Mouse (Mus musculus) adrenal gland, postnatal 10 days (tissue): ENCODE results near the gene Zan. TPM values are rescaled to one million over a fixed set of nuclear protein-coding genes. Genes with fewer than 3 reads are reported as not detected.

Experiments
- DNase-seq: peaks from one replicate; pipeline ENCODE4 v3.0.0; 2021; ENCODE audit warnings: mixed read lengths
- total RNA-seq, 2 experiments: library from RNA; stranded (reverse); gene quantifications; 2 replicates each; pipeline ENCODE4 v1.2.3; 2021

Gene Zan
- total RNA-seq, 2 experiments from 2014 or later: 0.09 to 0.15 TPM

- DNase-seq: no peak
These were observed 126.4 kb downstream of the Zan start for GRCm38 (mm10) chr5:137350205-137351057.

DNA sequence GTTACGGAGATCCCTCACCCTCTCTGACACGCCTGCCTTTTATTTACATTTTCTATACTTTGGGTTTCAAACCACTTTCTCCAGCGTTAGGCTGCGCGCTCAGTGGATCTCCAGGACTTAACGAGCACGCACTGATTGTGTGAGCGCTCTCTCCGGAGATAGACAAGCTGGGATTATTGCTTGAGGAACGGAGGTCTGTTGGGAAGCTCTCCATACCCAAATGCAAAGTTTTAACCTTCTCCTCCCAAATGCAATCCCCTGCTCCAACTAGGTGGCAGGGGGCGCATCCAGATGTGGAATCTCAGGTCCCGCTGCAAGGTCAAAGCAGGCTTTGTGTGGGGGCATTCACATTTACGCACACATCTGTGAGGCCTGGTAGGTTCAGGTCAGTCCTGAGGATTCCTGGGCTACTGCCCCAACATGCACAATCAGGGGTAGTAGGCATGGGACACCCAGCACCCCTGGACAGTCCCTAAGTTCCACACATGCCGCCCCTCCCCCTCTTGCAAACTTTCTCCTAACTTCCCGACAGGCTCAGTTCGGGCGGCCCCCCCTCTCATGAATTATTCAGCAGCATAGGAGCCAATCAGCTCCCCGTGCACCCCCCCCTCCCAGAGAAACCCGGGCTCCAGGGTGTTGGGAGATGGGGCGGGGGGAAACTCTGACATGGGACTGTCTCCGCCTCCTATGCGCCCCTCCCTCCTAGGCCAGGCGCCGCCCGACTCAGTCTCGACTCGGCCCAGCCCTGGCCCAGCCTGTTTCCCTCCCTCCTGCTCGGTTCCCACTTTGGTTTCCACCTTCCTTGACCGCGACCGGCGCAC lies 127.3 kb downstream of the Zan start, which contains the start of gene Ephb4:
TSS of gene Ephb4 (plus strand) at position 726 of the 821 bp plus-strand sequence.
- peak; percentile 95 for DNase-seq

- peak; percentile 83 for DNase-seq
These were observed 128.1 kb downstream of the Zan start for GRCm38 (mm10) chr5:137348482-137349383.

DNA sequence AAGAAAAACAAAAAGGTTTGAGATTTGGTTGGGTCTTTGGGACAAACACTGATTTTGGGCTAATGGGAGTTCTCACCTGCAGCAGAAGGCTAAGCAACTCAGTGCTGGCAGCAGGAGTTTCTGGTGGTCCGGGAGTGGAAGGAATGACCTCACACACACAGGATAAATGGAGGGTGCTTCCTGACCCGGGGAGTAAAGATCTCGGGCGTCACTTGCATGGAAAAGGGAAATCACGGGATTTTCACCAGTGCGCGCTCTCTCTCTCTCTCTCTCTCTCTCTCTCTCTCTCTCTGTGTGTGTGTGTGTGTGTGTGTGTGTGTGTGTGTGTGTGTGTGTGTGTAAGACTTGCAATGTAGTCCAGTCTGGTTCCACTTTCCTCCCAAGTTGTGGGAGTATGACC lies 129.0 kb downstream of the Zan start:
- DNase-seq: peak; percentile 32

DNA sequence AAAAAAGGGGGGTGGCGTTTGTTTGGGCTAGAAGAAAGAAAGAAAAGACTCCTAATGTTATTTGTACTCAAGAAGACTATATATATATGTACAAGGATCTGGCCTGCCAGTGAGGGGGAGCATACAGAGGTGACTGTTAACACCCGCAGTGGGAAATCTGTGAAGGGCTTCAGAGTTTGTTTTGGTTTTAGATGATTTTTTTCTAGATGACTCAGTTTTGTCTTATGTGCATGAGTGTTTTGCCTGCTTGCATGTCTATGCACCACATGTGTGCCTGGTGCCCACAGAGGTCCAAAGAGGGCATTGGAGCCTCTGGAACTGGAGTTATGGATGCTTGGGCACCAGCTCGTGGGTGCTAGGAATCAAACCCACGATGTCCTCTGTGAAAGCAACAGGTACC lies 129.9 kb downstream of the Zan start:
- DNase-seq: no peak

- no peak for DNase-seq
These were observed 130.5 kb downstream of the Zan start for GRCm38 (mm10) chr5:137346388-137346787.

DNA sequence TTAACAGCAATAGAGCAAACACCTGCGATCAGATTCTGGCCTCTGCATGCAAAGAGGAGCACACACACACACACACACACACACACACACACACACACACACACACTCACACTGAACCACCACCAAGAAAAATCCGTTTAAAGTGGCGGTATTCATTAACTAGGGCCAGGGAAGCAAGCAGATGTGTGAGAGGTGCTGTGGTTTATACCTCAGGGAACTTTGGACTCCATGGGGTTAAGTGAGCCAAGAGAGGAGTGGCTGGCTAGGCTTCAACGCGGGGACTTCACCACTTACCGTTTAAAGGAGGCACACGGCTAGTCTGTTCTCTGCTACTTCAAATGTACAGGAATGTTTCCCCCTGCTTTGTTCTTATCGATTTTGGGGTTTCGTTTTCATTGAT lies 131.0 kb downstream of the Zan start:
- peak; percentile 46 for DNase-seq

GRCm38 (mm10) chr5:137343869-137344268 lies 133.0 kb downstream of the Zan start:
- no peak for DNase-seq

GRCm38 (mm10) chr5:137343412-137343811 lies 133.5 kb downstream of the Zan start:
- no peak for DNase-seq

GRCm38 (mm10) chr5:137342407-137343012 lies 134.4 kb downstream of the Zan start:
- DNase-seq: no peak

GRCm38 (mm10) chr5:137340222-137340621 lies 136.6 kb downstream of the Zan start:
- DNase-seq: no peak

GRCm38 (mm10) chr5:137339290-137339979 lies 137.4 kb downstream of the Zan start:
- DNase-seq: peak; percentile 44

DNA sequence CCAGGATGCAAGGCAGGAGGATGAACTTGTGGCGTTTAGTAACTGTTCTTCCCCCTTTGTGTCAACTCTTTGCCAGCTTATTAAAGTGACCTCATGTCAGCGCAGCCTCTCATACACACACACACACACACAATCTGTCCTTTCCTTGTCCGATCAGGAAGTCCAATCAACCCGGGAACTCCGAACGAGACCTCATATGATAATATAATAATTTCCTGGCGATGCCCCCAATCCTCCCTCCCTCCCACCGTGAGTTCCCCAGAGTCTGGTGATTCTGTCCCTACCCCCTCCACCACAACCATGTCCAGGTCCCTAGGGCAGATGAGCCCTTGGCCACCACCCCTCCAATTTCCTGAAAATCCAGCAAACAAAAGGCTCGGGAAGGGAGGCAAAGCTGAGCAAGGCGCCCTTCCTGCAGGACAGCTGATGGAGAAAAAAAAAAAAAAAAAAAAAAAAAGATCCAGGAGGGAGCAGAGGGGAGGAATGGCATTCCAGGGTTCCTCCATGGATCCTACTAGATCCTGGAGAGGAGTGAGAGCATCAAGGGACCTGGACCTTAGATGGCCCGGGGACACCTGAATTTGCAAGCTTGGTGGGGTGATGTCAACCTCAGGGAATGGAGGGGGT lies 138.1 kb downstream of the Zan start:
- DNase-seq: peak; percentile 64

GRCm38 (mm10) chr5:137338256-137338655 lies 138.6 kb downstream of the Zan start:
- DNase-seq: peak; percentile 95

DNA sequence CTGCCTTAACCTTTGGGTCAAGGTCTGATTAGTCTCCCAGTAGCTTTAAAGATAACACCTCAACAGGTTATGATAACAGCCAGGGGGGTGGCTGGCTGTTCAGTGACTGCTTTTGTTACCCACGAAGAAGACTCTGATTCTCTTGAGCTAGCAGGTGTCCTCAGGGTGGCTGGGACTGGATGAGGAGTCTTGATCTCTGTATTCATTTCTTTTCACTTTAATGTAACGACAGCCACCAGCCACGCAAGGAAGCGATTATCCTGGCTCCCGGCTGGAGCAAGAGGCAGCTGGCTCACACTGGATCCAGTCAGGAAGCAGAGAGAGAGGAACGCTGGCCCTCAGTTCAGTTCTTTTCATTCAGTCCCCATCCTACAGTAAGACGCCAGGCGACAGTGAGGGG lies 139.7 kb downstream of the Zan start:
- no peak for DNase-seq

- no peak for DNase-seq
These were observed 141.8 kb downstream of the Zan start for GRCm38 (mm10) chr5:137335066-137335465.

- no peak for DNase-seq
These were observed 142.5 kb downstream of the Zan start for GRCm38 (mm10) chr5:137334317-137334716.

DNA sequence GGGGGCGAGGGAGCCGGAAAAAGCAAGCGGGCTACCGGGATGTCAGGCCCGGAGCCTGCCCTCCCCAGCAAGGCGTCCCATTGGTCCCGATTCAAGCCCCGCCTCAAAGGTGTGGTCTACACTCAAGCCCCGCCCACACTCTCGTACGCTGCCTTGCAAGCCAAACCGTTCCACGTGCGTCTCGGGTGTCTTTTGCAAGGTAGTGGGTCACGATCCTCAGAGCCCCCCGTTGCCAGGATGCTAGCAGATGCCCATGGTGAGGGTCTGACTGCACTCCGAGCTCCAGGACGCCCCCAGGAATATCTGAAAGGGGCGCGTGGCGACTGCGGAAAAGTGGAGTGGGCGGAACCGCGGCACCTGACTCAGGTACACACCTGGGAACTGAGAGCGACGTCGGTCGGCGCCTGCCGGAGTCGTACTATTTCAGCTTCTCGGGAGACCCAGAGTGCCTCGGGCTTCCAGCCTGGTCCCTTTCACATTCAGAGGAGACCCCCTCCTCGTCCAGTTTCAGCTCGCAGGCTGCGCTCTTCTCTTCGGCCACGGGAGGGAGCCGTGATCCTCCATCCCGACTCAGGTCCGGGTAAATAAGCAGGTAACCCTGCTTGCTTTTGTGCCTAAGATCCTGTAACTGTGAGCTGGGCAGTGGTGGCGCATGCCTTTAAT lies 143.2 kb downstream of the Zan start, which contains the start of gene Slc12a9:
TSS of gene Slc12a9 (minus strand) at position 86 of the 663 bp plus-strand sequence.
- DNase-seq: peak; percentile 96

DNA sequence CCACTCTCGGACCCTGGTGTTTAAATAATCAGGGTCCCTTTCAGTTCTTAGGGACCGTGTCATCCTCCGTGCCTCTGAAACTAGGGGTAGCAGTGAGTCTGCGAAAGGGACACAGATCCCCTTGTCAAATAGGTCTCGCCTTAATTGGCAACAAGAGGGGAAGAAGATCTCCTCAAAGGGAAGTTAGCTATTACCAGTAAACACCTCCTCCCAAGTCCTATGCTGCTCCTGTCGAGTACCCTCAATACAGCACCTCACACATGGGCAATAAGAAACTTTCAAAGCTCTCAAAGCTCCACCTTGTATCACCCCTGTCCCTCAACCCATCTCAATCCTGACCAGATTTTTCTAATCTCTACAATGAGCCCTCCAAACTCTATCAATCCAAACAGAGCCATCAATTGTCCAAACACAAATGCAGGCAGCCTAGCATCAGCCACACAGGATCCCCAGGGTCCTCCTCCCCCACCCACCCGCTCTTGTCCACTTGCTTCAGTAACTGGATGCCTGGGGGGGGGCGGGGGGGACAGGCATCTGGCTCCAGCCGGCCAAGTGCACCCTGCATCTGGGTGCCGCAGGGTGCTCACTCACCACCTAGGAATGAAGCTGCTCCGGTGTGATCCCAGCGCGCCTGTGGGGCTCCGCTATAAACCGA lies 143.9 kb downstream of the Zan start:
- no peak for DNase-seq
